Mouse (Mus musculus): ENCODE measurements at regions not wholly inside any gene's neighbourhood (a gene's known extent, or its start where the extent isn't known, plus 50 kb on each side); places are given as distances from the start of the nearest gene placed in this dataset.

GRCm38 (mm10) chr17:9882639-9883226 lies 213.2 kb upstream of the Pabpc6 start:
- H3K9me3 ChIP-seq (replicated peaks; ENCODE audit: low read length): no peaks in the 10 kb centered on the region
- H3K9ac ChIP-seq (ENCODE audit: low read depth, low read length): no peak overlapping the region
- H3K36me3 ChIP-seq (ENCODE audit: insufficient read depth, low read length): no peaks in the 10 kb centered on the region
- TF ChIP-seq CTCF (IDR thresholded peaks at IDR 0.05; ENCODE audit: low read depth): no peak
- H3K4me3 ChIP-seq (replicated peaks; ENCODE audit: low read depth, low read length): no peak overlapping the region
- no peaks in the 10 kb centered on the region for H3K4me1 ChIP-seq (replicated peaks; ENCODE audit: insufficient read depth, low read length)
- no peak overlapping the region for H3K27ac ChIP-seq
- no peaks in the 10 kb centered on the region for H3K27me3 ChIP-seq (ENCODE audit: insufficient read depth, low read length)
- H3K4me2 ChIP-seq (ENCODE audit: low read length): no peak overlapping the region
- 84% methylated on average over 9 of the region's 9 CpGs for WGBS
- no peak for ATAC-seq (replicated peaks; ENCODE audit: low FRiP score, low read depth)
- DNase-seq (ENCODE audit: low spot score): no peak

GRCm38 (mm10) chr17:9879556-9880206 lies 210.2 kb upstream of the Pabpc6 start:
- H3K4me1 ChIP-seq (replicated peaks; ENCODE audit: insufficient read depth, low read length): no peaks in the 10 kb centered on the region
- H3K36me3 ChIP-seq (ENCODE audit: insufficient read depth, low read length): no peaks in the 10 kb centered on the region
- 87% methylated on average over 12 of the region's 12 CpGs for WGBS
- no peak overlapping the region for H3K9ac ChIP-seq (ENCODE audit: low read depth, low read length)
- H3K4me2 ChIP-seq (ENCODE audit: low read length): no peak overlapping the region
- no peak for TF ChIP-seq CTCF (IDR thresholded peaks at IDR 0.05; ENCODE audit: low read depth)
- H3K9me3 ChIP-seq (replicated peaks; ENCODE audit: low read length): no peaks in the 10 kb centered on the region
- H3K27me3 ChIP-seq (ENCODE audit: insufficient read depth, low read length): no peaks in the 10 kb centered on the region
- H3K4me3 ChIP-seq (replicated peaks; ENCODE audit: low read depth, low read length): no peak overlapping the region
- ATAC-seq (replicated peaks; ENCODE audit: low FRiP score, low read depth): no peak
- DNase-seq (ENCODE audit: low spot score): no peak
- H3K27ac ChIP-seq: no peak overlapping the region

- DNase-seq (ENCODE audit: low spot score) (peak; percentile 72), ATAC-seq (replicated peaks; ENCODE audit: low FRiP score, low read depth) (no peak)
- H3K27ac ChIP-seq: no peak overlapping the region
- 38% methylated on average over 10 of the region's 10 CpGs for WGBS
- H3K36me3 ChIP-seq (ENCODE audit: insufficient read depth, low read length): no peaks in the 10 kb centered on the region
- no peaks in the 10 kb centered on the region for H3K4me1 ChIP-seq (replicated peaks; ENCODE audit: insufficient read depth, low read length)
- H3K9ac ChIP-seq (ENCODE audit: low read depth, low read length): no peak overlapping the region
- no peak overlapping the region for H3K4me3 ChIP-seq (replicated peaks; ENCODE audit: low read depth, low read length)
- H3K27me3 ChIP-seq (ENCODE audit: insufficient read depth, low read length): no peaks in the 10 kb centered on the region
- H3K9me3 ChIP-seq (replicated peaks; ENCODE audit: low read length): no peaks in the 10 kb centered on the region
- TF ChIP-seq CTCF (IDR thresholded peaks at IDR 0.05; ENCODE audit: low read depth): no peak
- H3K4me2 ChIP-seq (ENCODE audit: low read length): no peak overlapping the region
These were observed 204.2 kb upstream of the Pabpc6 start for GRCm38 (mm10) chr17:9873695-9874094.

DNA sequence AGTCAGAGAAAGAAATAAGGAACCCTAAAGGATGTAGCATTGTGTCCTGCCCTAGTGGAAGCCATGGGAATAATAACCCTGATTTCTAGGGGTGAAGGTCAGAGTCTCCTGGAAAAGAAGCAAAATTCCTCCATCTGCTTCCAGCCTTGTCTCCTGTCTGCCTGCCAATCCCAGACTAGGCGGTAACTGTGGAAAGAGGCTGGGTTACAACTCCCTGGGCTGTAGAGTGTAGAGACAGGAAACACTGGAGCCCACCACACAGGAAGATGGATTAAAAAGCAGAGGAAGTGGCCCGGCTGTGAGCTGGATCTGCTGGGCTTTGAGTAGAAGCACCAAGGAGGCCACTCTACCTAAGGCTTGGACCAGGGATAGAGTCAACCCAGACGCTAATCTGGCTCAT lies 200.7 kb upstream of the Pabpc6 start:
- no peak overlapping the region for H3K4me3 ChIP-seq (replicated peaks; ENCODE audit: low read depth, low read length)

GRCm38 (mm10) chr17:9868747-9869281 lies 199.3 kb upstream of the Pabpc6 start:
- Histone ChIP-seq H3K9ac (ENCODE audit: low read depth, low read length) (no peak overlapping the region), H3K36me3 (ENCODE audit: insufficient read depth, low read length) (no peaks in the 10 kb centered on the region), H3K27ac (no peak overlapping the region), H3K4me2 (ENCODE audit: low read length) (no peak overlapping the region), H3K27me3 (ENCODE audit: insufficient read depth, low read length) (no peaks in the 10 kb centered on the region), H3K4me1 (replicated peaks; ENCODE audit: insufficient read depth, low read length) (no peaks in the 10 kb centered on the region), H3K9me3 (replicated peaks; ENCODE audit: low read length) (no peaks in the 10 kb centered on the region), H3K4me3 (replicated peaks; ENCODE audit: low read depth, low read length) (no peak overlapping the region)
- no peak for ATAC-seq (replicated peaks; ENCODE audit: low FRiP score, low read depth)
- 83% methylated on average over 11 of the region's 11 CpGs for WGBS
- DNase-seq (ENCODE audit: low spot score): no peak
- TF ChIP-seq CTCF (IDR thresholded peaks at IDR 0.05; ENCODE audit: low read depth): no peak

More for the DNA sequence above, 200.7 kb upstream of the Pabpc6 start:
- H3K9me3 ChIP-seq (replicated peaks; ENCODE audit: low read length): no peaks in the 10 kb centered on the region
- no peaks in the 10 kb centered on the region for H3K27me3 ChIP-seq (ENCODE audit: insufficient read depth, low read length)
- WGBS: 72% methylated on average over 3 of the region's 3 CpGs
- H3K9ac ChIP-seq (ENCODE audit: low read depth, low read length): no peak overlapping the region
- no peaks in the 10 kb centered on the region for H3K4me1 ChIP-seq (replicated peaks; ENCODE audit: insufficient read depth, low read length)
- no peak overlapping the region for H3K27ac ChIP-seq
- H3K4me2 ChIP-seq (ENCODE audit: low read length): no peak overlapping the region
- no peaks in the 10 kb centered on the region for H3K36me3 ChIP-seq (ENCODE audit: insufficient read depth, low read length)
- DNase-seq (ENCODE audit: low spot score): no peak
- no peak for ATAC-seq (replicated peaks; ENCODE audit: low FRiP score, low read depth)
- TF ChIP-seq CTCF (IDR thresholded peaks at IDR 0.05; ENCODE audit: low read depth): no peak

GRCm38 (mm10) chr17:9864254-9864653 lies 194.7 kb upstream of the Pabpc6 start:
- ATAC-seq (replicated peaks; ENCODE audit: low FRiP score, low read depth): no peak

More at GRCm38 (mm10) chr17:9864254-9864653, 194.7 kb upstream of the Pabpc6 start:
- no peak overlapping the region for H3K4me3 ChIP-seq (replicated peaks; ENCODE audit: low read depth, low read length)
- H3K36me3 ChIP-seq (ENCODE audit: insufficient read depth, low read length): no peaks in the 10 kb centered on the region
- H3K4me1 ChIP-seq (replicated peaks; ENCODE audit: insufficient read depth, low read length): no peaks in the 10 kb centered on the region
- DNase-seq (ENCODE audit: low spot score): no peak
- H3K4me2 ChIP-seq (ENCODE audit: low read length): no peak overlapping the region
- TF ChIP-seq CTCF (IDR thresholded peaks at IDR 0.05; ENCODE audit: low read depth): no peak
- no peak overlapping the region for H3K27ac ChIP-seq
- 66% methylated on average over 10 of the region's 10 CpGs for WGBS
- no peak overlapping the region for H3K9ac ChIP-seq (ENCODE audit: low read depth, low read length)
- no peaks in the 10 kb centered on the region for H3K27me3 ChIP-seq (ENCODE audit: insufficient read depth, low read length)
- no peaks in the 10 kb centered on the region for H3K9me3 ChIP-seq (replicated peaks; ENCODE audit: low read length)

All from kidney, postnatal 0 days (tissue).